Mouse (Mus musculus): ENCODE measurements around the gene Atp6v1e2.
A peak's percentile ranks its signal among the peaks of the same experiment; 100 is the strongest.

Gene Atp6v1e2

GRCm38 (mm10) chr17:86911261-86911660, 36.4 kb downstream of the Atp6v1e2 start:
- no peak for DNase-seq

GRCm38 (mm10) chr17:86909733-86910495, 37.8 kb downstream of the Atp6v1e2 start:
- no peak for DNase-seq

- DNase-seq, result no peak
Observed at GRCm38 (mm10) chr17:86908316-86908715, 39.4 kb downstream of the Atp6v1e2 start.

GRCm38 (mm10) chr17:86907092-86907491, 40.6 kb downstream of the Atp6v1e2 start:
- DNase-seq, result no peak

- DNase-seq, result no peak
Observed at GRCm38 (mm10) chr17:86906601-86907000, 41.1 kb downstream of the Atp6v1e2 start.

GRCm38 (mm10) chr17:86906136-86906461, 41.6 kb downstream of the Atp6v1e2 start:
- peak; percentile 61 for DNase-seq

GRCm38 (mm10) chr17:86905297-86906135, 42.2 kb downstream of the Atp6v1e2 start:
- peak; percentile 12 for DNase-seq

- DNase-seq, result no peak
Observed at GRCm38 (mm10) chr17:86904206-86904605, 43.5 kb downstream of the Atp6v1e2 start.

GRCm38 (mm10) chr17:86903596-86903995, 44.1 kb downstream of the Atp6v1e2 start:
- no peak for DNase-seq

- no peak for DNase-seq
Observed at GRCm38 (mm10) chr17:86902399-86903067, 45.2 kb downstream of the Atp6v1e2 start.

GRCm38 (mm10) chr17:86900564-86900963, 47.1 kb downstream of the Atp6v1e2 start:
- DNase-seq, result no peak

- DNase-seq, result peak; percentile 42
Observed at GRCm38 (mm10) chr17:86899821-86900220, 47.9 kb downstream of the Atp6v1e2 start.

GRCm38 (mm10) chr17:86897486-86898165, 50.1 kb downstream of the Atp6v1e2 start:
- no peak for DNase-seq

GRCm38 (mm10) chr17:86895191-86895590, 52.5 kb downstream of the Atp6v1e2 start:
- DNase-seq, result no peak

Data from kidney, adult 11 months (tissue).